Mouse (Mus musculus) spleen, postnatal 4 days (tissue): ENCODE results near the gene Wbp2.

ENCODE experiments used
- DNase-seq, 2 experiments: peaks; one replicate each; pipeline ENCODE4 v3.0.0; 2022; ENCODE audit warnings: low spot score in 2 of 2

Gene Wbp2

GRCm38 (mm10) chr11:116063562-116063961 lies 23.2 kb downstream of the Wbp2 start:
- DNase-seq: no peak

- no peak for DNase-seq
These were observed 24.3 kb downstream of the Wbp2 start for GRCm38 (mm10) chr11:116062521-116062920.

GRCm38 (mm10) chr11:116061641-116062415 lies 25.0 kb downstream of the Wbp2 start:
- DNase-seq: no peak

GRCm38 (mm10) chr11:116060596-116060995 lies 26.2 kb downstream of the Wbp2 start:
- DNase-seq: no peak

GRCm38 (mm10) chr11:116059691-116060025 lies 27.1 kb downstream of the Wbp2 start:
- DNase-seq: no peak

GRCm38 (mm10) chr11:116058868-116059690 lies 27.7 kb downstream of the Wbp2 start:
- no peak for DNase-seq

GRCm38 (mm10) chr11:116058022-116058614 lies 28.7 kb downstream of the Wbp2 start:
- DNase-seq: no peak

GRCm38 (mm10) chr11:116057237-116057881 lies 29.4 kb downstream of the Wbp2 start:
- DNase-seq: peak in 1 of 2 experiments; percentile 42

- DNase-seq: no peak
These were observed 30.9 kb downstream of the Wbp2 start for GRCm38 (mm10) chr11:116055873-116056272.

GRCm38 (mm10) chr11:116053510-116054229 lies 33.1 kb downstream of the Wbp2 start:
- no peak for DNase-seq

GRCm38 (mm10) chr11:116050196-116050595 lies 36.6 kb downstream of the Wbp2 start:
- no peak for DNase-seq

- DNase-seq: no peak
These were observed 37.2 kb downstream of the Wbp2 start for GRCm38 (mm10) chr11:116049610-116050009.

- no peak for DNase-seq
These were observed 41.6 kb downstream of the Wbp2 start for GRCm38 (mm10) chr11:116045173-116045572.

- DNase-seq: no peak
These were observed 43.5 kb downstream of the Wbp2 start for GRCm38 (mm10) chr11:116043286-116043685.

GRCm38 (mm10) chr11:116042372-116043138 lies 44.2 kb downstream of the Wbp2 start:
- DNase-seq: no peak

GRCm38 (mm10) chr11:116041833-116042232 lies 45.0 kb downstream of the Wbp2 start:
- no peak for DNase-seq

- DNase-seq: no peak
These were observed 46.2 kb downstream of the Wbp2 start for GRCm38 (mm10) chr11:116040593-116040992.

GRCm38 (mm10) chr11:116037826-116038225 lies 49.0 kb downstream of the Wbp2 start:
- no peak for DNase-seq

- DNase-seq: no peak
These were observed 50.1 kb downstream of the Wbp2 start for GRCm38 (mm10) chr11:116036671-116037070.

- no peak for DNase-seq
These were observed 52.2 kb downstream of the Wbp2 start for GRCm38 (mm10) chr11:116034584-116034983.
